8 mouse cellular contexts compared by ENCODE assay signal in the genomic region with DNA sequence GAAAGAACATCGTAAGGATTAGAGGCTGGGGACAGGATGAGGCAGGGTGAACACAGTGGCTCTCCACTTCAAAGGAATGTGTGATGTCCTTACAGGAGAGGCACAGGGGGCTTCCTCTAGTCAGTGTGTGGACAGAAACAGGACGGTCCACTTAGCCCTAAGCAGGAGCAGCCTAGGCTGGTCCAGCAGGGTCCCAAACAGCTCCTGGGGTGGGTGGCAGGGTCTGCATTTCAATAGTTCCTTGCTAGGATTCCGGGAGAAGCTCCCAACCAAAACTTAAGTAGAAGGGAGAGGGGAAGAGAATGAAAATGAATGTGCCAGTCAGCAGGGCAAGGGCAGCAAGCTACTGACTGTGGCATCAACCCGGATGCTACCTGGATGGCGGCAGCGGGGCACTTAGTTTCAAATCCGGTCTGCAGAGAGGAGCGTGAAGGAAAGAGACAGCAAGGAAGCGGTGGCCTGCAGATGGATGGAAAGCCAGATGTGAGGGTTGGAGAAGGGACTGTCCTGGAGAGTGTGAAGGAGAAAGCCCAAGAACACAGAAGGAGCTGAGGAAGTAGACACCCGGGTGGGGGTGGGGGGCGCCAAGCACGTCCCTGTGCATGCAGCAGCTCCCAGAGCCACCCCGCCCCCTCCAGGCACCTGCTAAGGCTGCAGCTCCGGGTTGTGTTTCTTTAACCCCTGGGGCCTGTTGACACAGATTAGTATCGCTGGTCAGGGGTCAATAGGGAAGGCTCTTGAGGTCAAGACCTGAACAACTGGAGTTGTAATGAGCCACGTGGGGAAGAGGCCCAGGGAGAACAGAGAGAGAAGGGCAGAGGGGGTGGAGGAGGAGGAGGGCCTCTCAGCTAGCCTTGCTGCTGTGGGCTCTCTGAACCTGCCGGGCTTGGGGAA. TPM values are rescaled to one million over a fixed set of nuclear protein-coding genes. Genes with fewer than 3 reads are reported as not detected.
A peak's percentile ranks its signal among the peaks of the same experiment; 100 is the strongest.
DNase-seq lines count a peak whose midpoint lies in the region; ATAC-seq lines count a peak whose summit lies in the region.

No protein-coding gene starts in this region.

- H3K9me3 ChIP-seq in forebrain, embryonic 13.5 days (replicated peaks), result no peaks in the 10 kb centered on the region
- no peaks in the 10 kb centered on the region for H3K9me3 ChIP-seq in neural tube, embryonic 14.5 days (ENCODE audit: control insufficient read depth, low read length)

- H3K27me3 ChIP-seq in forebrain, embryonic 13.5 days, result peaks cover 63% of the 10 kb centered on the region
- peaks cover 22% of the 10 kb centered on the region for H3K27me3 ChIP-seq in neural tube, embryonic 14.5 days (ENCODE audit: control insufficient read depth, insufficient read depth, low read length)

- peak overlapping the region; percentile 85 for H3K27ac ChIP-seq in forebrain, embryonic 13.5 days
- H3K27ac ChIP-seq in neural tube, embryonic 14.5 days (ENCODE audit: low read depth, low read length), result peak overlapping the region; percentile 41; the same call in 1 of the 2 replicates

- H3K4me3 ChIP-seq in forebrain, embryonic 13.5 days, result no peak overlapping the region
- H3K4me3 ChIP-seq in neural tube, embryonic 14.5 days (ENCODE audit: low read depth, low read length), result no peak overlapping the region

- H3K4me1 ChIP-seq in forebrain, embryonic 13.5 days, result peaks cover 90% of the 10 kb centered on the region
- peaks cover 29% of the 10 kb centered on the region for H3K4me1 ChIP-seq in neural tube, embryonic 14.5 days (ENCODE audit: control insufficient read depth, insufficient read depth, low read length)

- H3K9ac ChIP-seq in forebrain, embryonic 13.5 days, result peak overlapping the region; percentile 61
- H3K9ac ChIP-seq in neural tube, embryonic 14.5 days (replicated peaks; ENCODE audit: low read depth, low read length), result no peak overlapping the region

- no peak for ATAC-seq in forebrain, embryonic 13.5 days
- ATAC-seq in neural tube, embryonic 14.5 days (ENCODE audit: low read depth), result no peak

- 6% methylated on average over 17 of the region's 17 CpGs for WGBS in forebrain, embryonic 13.5 days
- WGBS in neural tube, embryonic 14.5 days, result 6% methylated on average over 17 of the region's 17 CpGs

- no peaks in the 10 kb centered on the region for H3K36me3 ChIP-seq in forebrain, embryonic 13.5 days (ENCODE audit: poor library complexity, severe bottlenecking)
- no peaks in the 10 kb centered on the region for H3K36me3 ChIP-seq in neural tube, embryonic 14.5 days (ENCODE audit: control insufficient read depth, insufficient read depth, low read length)

- DNase-seq in testis, postnatal 10 days (ENCODE audit: low spot score), result peak; percentile 78
- DNase-seq in testis, postnatal 14 days (ENCODE audit: low spot score), result no peak
- peak; percentile 69 to 74 for DNase-seq in kidney, postnatal 4 days
- DNase-seq in frontal cortex, postnatal 36 days (ENCODE audit: low spot score in 2 of 2), result no peak
- no peak for DNase-seq in cerebellum, adult 11-12 months
- DNase-seq in spleen, postnatal 36 days (ENCODE audit: low spot score in 2 of 2), result no peak

- H3K4me2 ChIP-seq in forebrain, embryonic 13.5 days, result peak overlapping the region; percentile 48
- H3K4me2 ChIP-seq in neural tube, embryonic 14.5 days (ENCODE audit: low read depth, low read length), result no peak overlapping the region

RNA-seq across cellular contexts. Expression of gene G430095P16Rik, which starts 22.5 kb away (rescaled TPM):
- polyA plus RNA-seq in forebrain, embryonic 13.5 days (2015; fragmentation: Nextera tagmentation; extraction: Ambion mirVana), result 3.7 and 3.8 TPM in 2 replicates
- 0.76 and 1.8 TPM in 2 replicates for polyA plus RNA-seq in neural tube, embryonic 14.5 days (2014; fragmentation: Nextera tagmentation; extraction: Ambion mirVana)

RNA-seq across cellular contexts. Expression of gene Lyl1, which starts 44.0 kb away (rescaled TPM):
- 1.9 and 2.1 TPM in 2 replicates for polyA plus RNA-seq in forebrain, embryonic 13.5 days (2015; fragmentation: Nextera tagmentation; extraction: Ambion mirVana)
- 1.3 and 3.6 TPM in 2 replicates for polyA plus RNA-seq in neural tube, embryonic 14.5 days (2014; fragmentation: Nextera tagmentation; extraction: Ambion mirVana)

RNA-seq across cellular contexts. Expression of gene Nfix, which starts 54.9 kb away (rescaled TPM):
- 127 and 145 TPM in 2 replicates for polyA plus RNA-seq in forebrain, embryonic 13.5 days (2015; fragmentation: Nextera tagmentation; extraction: Ambion mirVana)
- 68.2 and 91.5 TPM in 2 replicates for polyA plus RNA-seq in neural tube, embryonic 14.5 days (2014; fragmentation: Nextera tagmentation; extraction: Ambion mirVana)

RNA-seq across cellular contexts. Expression of gene Nacc1, which starts 57.6 kb away (rescaled TPM):
- polyA plus RNA-seq in forebrain, embryonic 13.5 days (2015; fragmentation: Nextera tagmentation; extraction: Ambion mirVana), result 16.1 and 18.6 TPM in 2 replicates
- polyA plus RNA-seq in neural tube, embryonic 14.5 days (2014; fragmentation: Nextera tagmentation; extraction: Ambion mirVana), result 15.3 and 16.6 TPM in 2 replicates

RNA-seq across cellular contexts. Expression of gene Trmt1, which starts 59.2 kb away (rescaled TPM):
- 53.5 and 59.1 TPM in 2 replicates for polyA plus RNA-seq in forebrain, embryonic 13.5 days (2015; fragmentation: Nextera tagmentation; extraction: Ambion mirVana)
- 59.8 and 70.2 TPM in 2 replicates for polyA plus RNA-seq in neural tube, embryonic 14.5 days (2014; fragmentation: Nextera tagmentation; extraction: Ambion mirVana)

Comparison
In these comparisons a context has a peak if more than half of its experiments do, and no peak if none do; other contexts are left out.
1. DNase-seq: peak in testis, postnatal 10 days (single experiment) and kidney, postnatal 4 days (2 of 2); none in testis, postnatal 14 days (single experiment), frontal cortex, postnatal 36 days (0 of 2), cerebellum, adult 11-12 months (single experiment) and spleen, postnatal 36 days (0 of 2).